Mouse (Mus musculus) B cell, adult 2 months (primary cell): ENCODE data around the gene Fbxl5.

Experiments used
- DNase-seq, 2 experiments: peaks; one replicate each; pipeline ENCODE4 v3.0.0; 2022

Fbxl5 gene

DNA sequence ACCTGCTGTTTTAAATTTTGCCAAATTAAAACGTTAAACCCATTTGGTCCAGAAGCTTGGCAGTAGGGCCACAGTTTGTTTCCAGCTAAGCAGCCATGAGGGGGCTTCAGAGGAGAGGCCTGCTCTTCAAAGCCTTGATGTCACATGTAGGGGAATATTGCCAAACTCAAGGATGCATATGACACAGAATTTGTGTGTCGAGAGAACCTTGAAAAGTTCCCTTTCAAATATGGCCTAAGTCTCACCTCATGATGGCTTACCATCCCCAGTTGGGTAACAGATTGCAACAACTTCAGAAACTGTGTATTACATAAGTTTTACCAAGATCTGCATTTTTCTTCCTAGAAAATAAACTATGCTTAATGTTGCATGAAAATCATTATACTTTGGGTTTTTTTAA is 5.4 kb upstream of the Fbxl5 start:
- DNase-seq = no peak

DNA sequence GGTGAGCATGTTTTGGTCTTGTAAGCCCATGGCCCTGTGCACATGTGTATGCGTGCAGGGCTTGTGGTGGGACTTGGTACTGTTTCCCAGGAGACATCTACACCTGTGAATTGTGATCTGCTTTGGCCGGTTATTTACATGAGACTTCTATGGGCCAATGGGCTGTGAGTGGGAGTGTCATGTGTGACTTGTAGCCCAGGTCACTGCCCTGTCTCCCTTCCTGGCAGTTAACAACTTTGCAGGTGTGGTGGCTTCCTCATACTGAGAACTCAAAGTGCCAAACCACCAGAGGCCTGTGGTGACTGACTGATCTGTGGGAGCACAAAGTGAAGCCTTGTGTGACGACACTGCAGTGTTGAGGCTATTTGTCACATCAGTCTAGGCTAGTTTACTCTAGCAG is 3.1 kb upstream of the Fbxl5 start:
- DNase-seq = peak; percentile 75

DNA sequence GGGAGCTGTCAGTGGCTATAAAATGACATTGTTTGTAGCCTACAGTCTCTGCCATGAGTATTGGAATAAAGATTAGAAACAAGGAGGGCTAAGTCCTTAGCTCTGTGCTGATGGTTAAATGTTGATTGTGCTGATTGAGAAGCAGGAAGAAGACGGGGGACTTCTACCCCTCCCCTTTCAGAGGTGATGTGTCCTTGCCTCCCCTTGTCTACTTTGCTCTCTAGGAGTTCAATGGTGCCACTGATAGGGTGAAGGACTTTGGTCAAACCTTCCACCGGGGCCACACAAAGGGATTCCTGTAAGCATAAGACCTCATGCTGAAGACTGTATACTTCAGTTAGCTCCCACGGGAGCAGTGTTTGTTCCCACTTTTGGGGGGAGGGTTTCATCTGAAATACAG is 1.4 kb upstream of the Fbxl5 start:
- no peak for DNase-seq

DNA sequence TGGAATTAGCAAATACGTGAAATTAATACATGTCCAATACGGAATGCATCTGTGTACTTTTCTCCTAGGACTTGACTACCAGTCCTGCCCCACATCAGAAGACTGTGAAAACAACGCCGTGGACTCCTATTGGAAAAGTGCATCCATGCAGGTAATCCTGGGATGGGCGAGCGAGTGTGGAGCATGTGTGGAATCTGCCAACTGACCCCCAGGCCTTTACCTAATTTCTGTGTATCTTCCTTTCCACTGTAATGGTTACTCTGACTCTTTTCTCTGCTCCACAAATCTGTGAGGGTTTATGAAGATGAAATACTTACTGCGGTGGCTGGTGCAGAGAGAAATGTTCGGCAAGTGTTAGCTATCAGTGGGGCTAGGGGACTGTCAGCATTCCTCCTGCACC is 761 bp upstream of the Fbxl5 start:
- DNase-seq = no peak

DNA sequence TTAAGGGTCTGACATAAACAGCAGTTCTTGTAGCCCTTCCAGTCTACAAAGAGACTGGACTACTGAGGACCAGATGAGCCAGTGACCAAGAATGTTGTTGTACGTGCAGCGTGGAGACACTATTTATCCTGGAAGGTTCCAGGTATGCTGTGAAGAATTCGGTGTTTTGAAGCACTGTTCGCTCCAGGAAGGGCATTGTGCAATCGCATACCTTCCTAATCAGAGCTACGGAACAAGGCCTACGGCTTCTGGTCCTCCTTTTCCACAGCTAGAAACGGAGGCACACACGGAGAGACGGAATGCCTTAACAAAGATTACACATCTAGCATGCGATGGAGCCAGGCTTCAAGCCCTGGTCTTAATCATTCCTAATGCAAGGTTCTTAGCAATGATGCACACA is 653 bp downstream of the Fbxl5 start:
- no peak for DNase-seq

DNA sequence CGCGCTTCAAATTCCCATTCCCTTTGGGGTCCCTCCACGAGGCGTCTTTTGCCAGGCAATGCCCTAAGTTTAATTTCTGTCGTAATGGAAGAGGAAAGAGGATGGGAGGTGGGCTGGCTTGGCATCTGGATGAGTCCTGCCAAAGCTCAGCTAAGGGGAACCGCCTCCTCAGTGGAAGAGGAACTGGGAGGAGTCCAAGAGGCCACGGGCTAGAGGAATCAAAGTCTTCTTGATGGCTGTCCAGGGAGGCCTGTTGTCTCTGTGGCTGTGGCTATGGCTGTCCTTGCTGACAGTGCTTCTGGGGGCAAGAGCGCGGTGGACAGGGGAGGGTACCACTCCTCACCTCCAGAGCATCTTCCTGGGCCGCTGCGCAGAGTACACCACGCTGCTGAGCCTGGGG is 2.7 kb downstream of the Fbxl5 start, which contains the start of gene Bst1:
Gene Bst1, plus strand, starts transcription at position 191 of the 400 bp plus-strand sequence.
- peak in 1 of 2 experiments; percentile 21 for DNase-seq

DNA sequence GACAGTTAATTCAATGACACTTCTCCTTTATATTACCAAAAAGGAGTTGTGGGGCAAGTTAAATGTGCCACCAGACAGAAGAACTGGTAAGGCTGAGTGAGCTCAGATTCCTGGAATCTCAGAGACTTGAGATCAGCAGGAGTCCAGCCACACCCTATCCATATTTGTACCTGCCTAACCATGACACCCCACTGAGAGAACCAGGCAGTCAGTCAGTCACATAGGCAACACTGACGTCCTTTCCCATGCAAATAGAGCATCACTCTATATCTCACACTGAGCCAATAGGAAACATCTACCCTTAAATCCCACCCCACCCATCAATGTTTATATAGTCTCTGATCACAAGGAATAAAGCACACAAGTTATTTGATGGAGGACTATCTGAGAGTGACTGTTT is 5.7 kb downstream of the Fbxl5 start:
- DNase-seq = no peak

DNA sequence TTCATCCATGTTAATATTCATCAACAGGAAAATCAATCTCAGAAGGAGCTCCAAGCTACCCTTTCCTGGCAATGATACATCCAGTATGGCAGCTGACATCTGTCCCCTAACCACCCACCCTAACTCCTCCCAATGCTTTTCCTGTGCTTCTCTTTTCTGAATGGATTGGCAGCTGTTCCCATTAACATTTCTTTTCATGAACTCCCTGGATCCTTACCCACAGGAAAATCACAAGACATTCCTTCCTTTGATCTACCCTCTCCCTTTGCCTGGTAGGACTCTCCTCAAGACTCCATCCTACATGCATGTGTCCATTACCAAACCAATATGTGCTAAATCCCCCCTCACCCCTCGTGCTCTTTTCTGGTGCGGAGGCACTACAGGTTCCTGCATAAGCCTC is 6.9 kb downstream of the Fbxl5 start:
- no peak for DNase-seq

DNA sequence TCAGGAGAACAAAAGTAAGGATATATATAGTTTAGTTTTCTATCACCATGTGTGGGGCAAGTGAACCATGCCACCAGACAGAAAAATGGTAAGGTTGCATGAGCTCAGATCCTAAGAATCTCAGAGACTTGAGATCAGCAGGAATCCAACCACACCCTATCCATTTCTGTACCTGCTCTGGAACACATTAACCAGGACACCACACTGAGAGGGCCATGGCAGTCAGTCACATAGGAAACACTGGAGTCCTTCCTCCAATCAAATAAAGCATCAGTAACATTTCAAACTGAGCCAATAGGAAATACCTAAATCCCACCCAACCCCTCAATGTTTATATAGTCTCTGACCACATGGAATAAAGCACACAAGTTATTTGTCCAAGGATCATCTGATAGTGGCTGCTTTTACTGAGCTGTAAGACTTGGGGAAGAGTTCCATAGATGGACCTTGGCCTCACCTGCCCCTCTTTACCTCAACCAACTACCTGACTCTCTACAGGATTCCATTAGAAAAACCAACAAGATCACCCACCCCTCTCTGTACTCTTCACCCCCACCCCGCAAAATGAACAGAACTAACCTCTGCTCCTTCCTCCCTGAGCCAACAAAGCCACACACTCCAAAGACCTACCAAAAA is 10.9 kb downstream of the Fbxl5 start:
- DNase-seq = no peak

DNA sequence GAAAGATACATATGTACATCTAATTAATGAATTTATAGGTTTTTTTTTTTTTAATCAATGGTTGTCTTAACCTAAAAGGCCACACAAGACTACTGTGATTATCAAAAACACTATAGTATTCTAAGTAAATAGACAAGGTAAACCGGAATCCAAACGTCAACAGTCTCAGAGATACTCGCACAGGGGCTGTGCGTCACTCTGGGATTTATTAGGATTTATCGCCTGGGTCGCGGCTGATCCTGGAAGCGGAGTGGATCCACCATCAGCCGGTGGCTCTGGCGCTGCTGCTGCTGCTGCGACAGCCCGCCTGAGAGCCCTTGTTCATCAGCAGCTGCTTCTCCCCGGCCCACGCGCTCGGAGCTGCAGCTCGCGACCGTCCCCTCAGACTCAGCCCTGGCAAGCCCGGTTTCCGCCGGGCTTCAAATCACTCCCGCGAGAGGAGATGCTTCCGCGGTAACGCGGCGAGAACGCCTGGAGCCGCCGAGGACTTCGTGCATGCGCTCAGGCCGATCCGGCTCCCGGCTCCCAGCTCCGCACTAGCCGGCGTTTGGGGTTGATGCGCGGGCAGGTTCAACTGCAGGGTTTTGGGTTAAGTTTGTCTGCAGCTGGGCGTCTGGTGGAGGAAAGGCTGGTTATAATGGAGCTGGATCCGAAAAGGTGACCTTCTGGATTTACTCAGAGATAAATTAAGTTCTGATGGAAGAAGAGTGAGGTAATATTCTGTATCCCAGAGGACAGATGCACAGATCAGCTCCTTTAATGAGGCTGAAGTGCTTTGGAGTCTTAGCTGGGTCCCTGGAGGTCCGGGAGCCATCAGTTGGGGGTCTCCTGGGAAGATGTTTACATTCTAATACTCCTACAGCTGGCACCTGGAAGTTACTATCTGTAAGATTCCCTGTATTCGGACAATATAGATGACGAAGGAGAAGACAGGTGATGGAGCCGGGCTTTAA is 13.4 kb downstream of the Fbxl5 start:
- DNase-seq = peak; percentile 74 to 76

DNA sequence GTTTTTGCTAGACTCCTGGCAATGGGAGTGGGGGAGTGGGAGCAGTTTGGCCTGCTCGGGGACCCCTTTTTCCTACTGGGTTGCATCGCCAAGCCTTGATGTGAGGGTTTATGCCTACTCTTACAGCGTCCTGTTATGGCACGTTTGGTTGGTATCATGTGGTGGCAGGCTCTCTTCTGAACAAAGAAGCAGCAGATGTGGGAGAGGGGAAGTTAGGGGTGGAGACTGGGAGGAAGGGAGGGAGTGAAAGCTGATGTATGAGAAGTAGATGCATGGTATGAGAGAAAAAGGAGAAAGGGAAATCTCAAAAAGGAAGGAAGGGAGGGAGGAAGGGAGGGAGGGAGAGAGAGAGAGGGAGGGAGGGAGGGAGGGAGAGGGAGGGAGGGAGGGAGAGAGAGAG is 14.5 kb downstream of the Fbxl5 start:
- no peak for DNase-seq

DNA sequence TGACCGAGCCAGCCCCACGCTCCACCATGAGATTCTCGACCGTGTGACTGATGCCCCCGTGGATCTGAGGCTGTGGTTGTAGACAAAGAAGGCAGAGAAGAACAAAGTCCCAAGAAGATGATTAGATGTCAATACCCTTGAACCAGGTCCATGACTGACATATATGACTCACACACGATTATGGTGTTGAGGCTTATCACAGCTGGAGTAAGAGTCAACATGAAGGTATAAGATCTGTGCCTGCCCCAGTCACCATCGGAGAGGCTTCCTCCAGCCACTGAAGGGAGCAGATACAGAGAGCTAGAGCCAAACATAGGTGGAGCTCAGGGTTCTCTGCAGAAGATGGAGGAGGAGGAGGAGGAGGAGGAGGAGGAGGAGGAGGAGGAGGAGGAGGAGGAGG is 15.1 kb downstream of the Fbxl5 start:
- no peak for DNase-seq

DNA sequence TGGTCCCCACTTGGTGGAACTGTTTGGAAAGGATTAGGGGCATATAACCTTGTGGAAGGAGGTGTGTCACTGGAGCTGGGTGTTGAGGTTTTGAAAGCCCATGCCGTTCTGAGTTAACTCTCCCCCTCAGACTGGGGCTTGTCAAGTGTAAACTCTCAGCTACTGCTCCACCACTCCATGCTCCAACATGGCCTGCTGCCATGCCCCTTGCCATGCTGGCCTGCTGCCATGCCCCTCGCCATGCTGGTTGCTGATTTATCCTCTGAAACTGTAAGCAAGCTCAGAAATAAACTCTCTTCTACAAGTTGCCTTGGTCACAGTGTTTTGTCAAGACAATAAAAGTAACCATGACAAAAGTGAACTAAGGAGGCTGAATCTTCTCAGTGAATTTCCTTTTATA is 16.0 kb downstream of the Fbxl5 start:
- DNase-seq = no peak

DNA sequence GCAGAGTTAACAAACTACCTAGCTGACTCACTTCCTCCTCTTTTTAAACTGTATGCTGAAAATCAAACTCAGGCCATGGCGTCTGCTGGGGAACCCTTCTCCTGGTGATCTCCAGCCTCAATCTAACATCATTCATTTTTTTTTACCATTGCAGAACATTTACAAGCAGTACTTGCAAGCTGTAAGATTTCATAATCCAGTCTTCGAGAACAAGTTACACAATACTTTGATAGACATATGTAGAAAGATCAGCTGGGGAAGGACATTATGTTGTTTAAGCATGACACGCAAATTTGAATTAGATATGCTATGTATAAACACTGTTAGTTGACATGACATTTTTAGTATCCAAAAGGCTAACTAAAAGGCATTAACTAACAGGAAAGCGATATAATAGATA is 19.6 kb downstream of the Fbxl5 start:
- no peak for DNase-seq

DNA sequence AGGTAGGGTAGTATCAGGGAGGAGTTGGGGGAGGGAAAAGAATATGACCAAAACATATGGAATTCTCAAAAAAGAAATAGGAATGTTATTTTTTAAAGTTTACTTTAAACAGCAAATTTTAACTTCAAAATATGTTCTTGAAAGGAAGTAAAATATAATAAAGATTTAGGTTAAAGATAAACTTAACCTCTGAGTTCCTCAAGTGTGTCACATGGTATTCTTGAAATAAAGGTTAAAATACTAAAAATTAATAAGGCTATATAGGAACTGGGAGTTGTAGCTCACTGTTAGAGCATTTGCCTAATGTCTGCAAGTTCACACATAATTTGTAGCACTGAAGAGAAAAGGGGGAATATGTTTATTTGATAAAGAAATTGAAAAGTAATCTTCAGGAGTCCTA is 20.2 kb downstream of the Fbxl5 start:
- no peak for DNase-seq

DNA sequence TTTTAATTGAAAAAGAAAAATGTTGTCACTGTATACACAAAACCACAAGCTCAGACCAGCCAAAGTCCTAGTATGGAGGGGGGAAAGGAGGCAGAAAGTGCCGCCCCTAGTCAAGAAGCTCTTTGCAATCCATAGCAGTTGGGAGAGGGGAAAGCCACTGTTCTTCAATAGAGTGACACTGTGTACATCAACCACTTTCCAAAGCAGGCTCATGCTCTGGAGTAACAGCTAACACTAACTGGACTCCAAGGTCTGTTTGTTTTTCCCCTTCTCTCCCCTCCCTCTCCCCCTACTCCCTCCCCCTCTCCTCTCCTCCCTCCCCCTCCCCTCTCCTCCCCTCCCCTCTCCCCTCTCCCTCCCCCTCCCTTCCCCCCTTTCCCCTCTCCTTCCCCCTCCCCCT is 20.7 kb downstream of the Fbxl5 start:
- DNase-seq = no peak

DNA sequence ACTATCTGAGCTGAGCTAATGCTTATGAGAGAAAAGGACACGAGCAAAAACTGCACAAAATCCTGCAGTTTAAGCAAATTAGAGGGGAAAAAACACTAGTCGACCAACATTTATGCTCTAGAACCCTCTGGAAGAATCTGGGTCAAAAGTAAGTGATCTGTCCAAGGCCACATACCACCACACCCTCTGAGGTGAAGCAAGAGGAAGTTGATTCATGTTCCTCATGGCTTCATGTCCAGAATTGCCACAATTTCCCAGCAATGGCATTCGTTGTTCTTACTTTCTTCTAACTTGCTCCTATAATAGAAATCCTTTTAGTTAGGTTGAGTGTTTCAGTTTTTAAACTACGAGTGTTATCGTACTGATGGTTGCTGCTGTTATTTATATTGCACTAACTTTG is 21.9 kb downstream of the Fbxl5 start:
- DNase-seq = no peak

DNA sequence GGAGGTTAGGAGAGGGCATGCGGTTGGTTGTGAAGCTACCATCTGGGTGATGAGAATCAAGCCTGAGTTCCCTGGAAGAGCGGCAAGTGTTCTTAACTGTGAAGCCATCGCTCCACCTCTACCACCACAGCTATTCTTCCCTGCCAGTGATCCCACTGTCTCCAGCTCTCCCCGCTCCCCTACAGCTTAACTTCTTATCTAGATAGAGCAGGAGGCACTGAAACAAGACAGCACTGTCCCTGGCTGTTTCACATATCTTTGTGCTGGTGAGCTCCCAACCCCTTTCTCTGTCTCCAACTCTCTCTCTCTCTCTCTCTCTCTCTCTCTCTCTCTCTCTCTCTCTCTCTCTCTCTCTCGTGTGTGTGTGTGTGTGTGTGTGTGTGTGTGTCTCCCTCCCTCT is 29.1 kb downstream of the Fbxl5 start:
- no peak for DNase-seq

DNA sequence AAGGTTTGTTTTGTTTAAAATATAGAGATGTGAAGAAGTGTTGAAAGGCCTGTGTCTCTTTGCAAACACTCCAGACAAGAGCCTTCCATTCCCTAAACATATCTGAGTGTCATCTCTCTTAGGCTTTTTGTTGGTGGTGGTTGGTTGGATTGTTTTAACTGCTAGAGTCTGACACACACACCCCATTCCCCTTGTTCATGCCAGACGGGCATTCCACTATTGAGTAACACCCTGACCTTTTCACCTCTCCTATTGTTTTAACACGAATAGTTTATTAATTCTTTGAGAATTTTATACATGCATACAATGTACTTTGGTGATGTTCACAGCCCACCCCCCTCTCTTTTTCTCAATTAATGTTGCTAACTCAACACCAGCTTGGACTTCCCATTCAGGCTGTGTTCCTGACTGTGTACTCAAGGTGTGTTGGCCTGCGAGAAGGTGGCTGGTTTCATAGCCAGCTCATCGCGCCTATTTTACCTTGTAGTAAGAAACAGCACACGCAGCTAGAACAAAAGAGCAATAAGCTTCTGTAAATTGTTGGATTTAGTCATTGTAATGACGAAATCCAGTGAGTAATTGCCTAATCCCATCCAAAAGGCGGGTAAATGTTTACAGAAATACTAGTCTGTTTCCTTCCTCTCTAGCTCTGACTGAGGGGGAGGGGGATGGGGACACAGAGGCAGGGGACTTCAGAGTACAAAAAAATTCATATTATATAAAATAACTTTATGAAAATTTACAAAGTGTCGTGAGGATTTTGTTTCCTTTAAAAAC is 33.3 kb downstream of the Fbxl5 start:
- no peak for DNase-seq

DNA sequence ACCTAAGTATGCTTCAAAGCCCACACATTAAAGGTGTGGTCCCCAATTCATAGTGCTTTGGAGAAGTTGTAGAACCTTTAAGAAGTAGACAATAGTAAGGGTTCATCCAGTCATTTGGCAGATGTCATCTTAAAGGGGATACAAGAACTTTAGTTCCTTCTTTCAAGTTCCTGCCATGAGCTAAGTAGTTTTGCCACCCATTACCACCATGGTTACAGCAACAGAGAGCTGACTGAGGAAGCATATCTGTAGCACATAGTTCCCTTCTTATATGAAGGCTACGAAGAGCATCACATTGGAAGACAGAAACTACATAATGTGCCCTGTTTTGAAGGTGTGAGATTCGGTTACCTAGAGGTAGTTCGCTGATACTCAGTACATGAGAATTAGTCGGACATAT is 34.8 kb downstream of the Fbxl5 start:
- no peak for DNase-seq

DNA sequence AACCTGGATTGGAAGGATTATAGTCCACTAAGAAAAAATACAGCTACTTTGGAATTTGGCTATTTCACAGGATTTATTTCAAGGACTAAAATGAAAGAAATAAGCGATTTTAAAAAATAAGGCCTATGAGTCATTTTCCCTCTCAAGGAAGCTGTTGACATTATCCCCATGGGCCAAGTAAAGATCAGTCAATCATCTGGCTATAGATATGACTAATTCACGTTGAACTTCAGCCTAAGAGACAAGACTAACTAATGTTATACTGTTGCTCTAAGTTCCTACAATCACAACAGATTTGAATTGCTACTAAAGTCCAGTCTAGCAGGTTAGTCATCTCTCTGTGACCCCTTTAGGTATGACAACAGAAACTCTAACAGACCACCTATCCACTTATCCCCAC is 37.4 kb downstream of the Fbxl5 start:
- no peak for DNase-seq

DNA sequence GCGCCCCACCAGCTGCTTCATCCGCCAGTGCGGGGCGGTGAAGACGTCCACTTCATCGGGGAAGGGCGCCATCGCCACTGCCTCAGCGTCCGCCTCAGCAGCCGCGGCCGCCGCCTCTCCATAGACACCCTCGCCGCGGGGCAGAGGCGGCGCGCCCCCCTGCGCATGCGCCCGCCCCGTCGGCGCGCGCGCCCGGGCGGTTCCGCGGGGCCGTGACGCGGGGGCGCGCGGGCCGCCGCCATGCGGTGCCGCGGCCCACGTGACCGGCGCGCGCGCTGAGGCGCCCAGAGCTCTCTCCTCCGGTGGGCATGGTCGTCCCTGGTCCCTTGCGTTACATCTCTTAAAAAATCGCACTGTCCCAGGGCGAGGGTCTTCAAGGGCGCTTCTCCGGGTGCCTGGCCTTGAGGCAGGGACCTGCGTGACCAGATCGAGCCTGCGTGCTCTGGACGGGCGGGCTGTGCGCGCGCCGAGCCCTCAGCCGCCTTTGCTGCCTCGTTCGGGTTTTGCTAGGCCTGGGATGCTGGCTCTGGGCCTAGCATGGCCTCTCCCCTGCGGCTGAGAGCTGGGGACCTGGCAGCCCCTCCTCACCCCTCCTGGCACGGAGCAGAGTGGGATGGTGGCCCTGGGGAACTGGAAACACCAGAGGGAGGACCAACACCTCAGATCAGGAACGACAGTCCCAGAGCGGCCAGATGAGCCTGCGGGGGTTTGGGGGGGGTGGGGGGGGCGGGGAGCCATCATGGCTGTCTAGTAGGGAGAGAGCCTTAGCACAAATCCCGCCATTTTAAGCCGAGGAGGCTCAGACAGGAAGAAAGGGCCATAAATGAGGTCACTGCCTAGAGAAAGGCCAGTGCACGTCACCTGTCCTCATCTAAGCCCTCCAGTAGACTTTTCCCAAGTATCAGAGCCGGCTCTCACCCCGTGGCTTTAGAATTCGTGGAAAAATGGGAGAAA is 39.2 kb downstream of the Fbxl5 start:
- peak; percentile 85 to 90 for DNase-seq
